Mouse (Mus musculus): ENCODE measurements around the gene Tmub1. TPM values are rescaled to one million over a fixed set of nuclear protein-coding genes. Genes with fewer than 3 reads are reported as not detected.
"Not testable (repeated sequence)": the region's sequence is repeated elsewhere in the genome, so short reads cannot be mapped to it uniquely, and the experiment has no call there.

The Tmub1 gene
- polyA plus RNA-seq, 1 experiment = 49.0 TPM

- Histone ChIP-seq H3K4me3 (ENCODE audit: insufficient read depth, low read length) (no peak overlapping the region), H3K4me1 (ENCODE audit: control insufficient read depth, insufficient read depth, low read length) (no peaks in the 10 kb centered on the region), H3K27ac (ENCODE audit: insufficient read depth, low read length) (no peak overlapping the region)
- TF ChIP-seq CTCF (IDR thresholded peaks at IDR 0.05; ENCODE audit: extremely low read depth, insufficient read depth, low read length) (no peak), POLR2A (IDR thresholded peaks at IDR 0.05; ENCODE audit: extremely low read depth, insufficient read depth, low read length) (no peak)
Measured at GRCm38 (mm10) chr5:24401969-24402368, 45.7 kb downstream of the Tmub1 start.

GRCm38 (mm10) chr5:24400911-24401605, 46.6 kb downstream of the Tmub1 start:
- H3K27ac ChIP-seq (ENCODE audit: insufficient read depth, low read length) = no peak overlapping the region
- TF ChIP-seq CTCF (IDR thresholded peaks at IDR 0.05; ENCODE audit: extremely low read depth, insufficient read depth, low read length) (no peak), POLR2A (IDR thresholded peaks at IDR 0.05; ENCODE audit: extremely low read depth, insufficient read depth, low read length) (no peak)
- H3K4me1 ChIP-seq (ENCODE audit: control insufficient read depth, insufficient read depth, low read length) = no peaks in the 10 kb centered on the region
- H3K4me3 ChIP-seq (ENCODE audit: insufficient read depth, low read length) = no peak overlapping the region

- H3K4me3 ChIP-seq (ENCODE audit: insufficient read depth, low read length) = no peak overlapping the region
- TF ChIP-seq CTCF (IDR thresholded peaks at IDR 0.05; ENCODE audit: extremely low read depth, insufficient read depth, low read length) = no peak
- TF ChIP-seq POLR2A (IDR thresholded peaks at IDR 0.05; ENCODE audit: extremely low read depth, insufficient read depth, low read length) = no peak
- no peaks in the 10 kb centered on the region for H3K4me1 ChIP-seq (ENCODE audit: control insufficient read depth, insufficient read depth, low read length)
- H3K27ac ChIP-seq (ENCODE audit: insufficient read depth, low read length) = no peak overlapping the region
Measured at GRCm38 (mm10) chr5:24400362-24400761, 47.3 kb downstream of the Tmub1 start.

GRCm38 (mm10) chr5:24399686-24400085, 48.0 kb downstream of the Tmub1 start:
- no peaks in the 10 kb centered on the region for H3K4me1 ChIP-seq (ENCODE audit: control insufficient read depth, insufficient read depth, low read length)
- TF ChIP-seq POLR2A (IDR thresholded peaks at IDR 0.05; ENCODE audit: extremely low read depth, insufficient read depth, low read length) (no peak), CTCF (IDR thresholded peaks at IDR 0.05; ENCODE audit: extremely low read depth, insufficient read depth, low read length) (no peak)
- no peak overlapping the region for H3K4me3 ChIP-seq (ENCODE audit: insufficient read depth, low read length)
- no peak overlapping the region for H3K27ac ChIP-seq (ENCODE audit: insufficient read depth, low read length)

GRCm38 (mm10) chr5:24396254-24396653, 51.4 kb downstream of the Tmub1 start:
- not testable (repeated sequence) for H3K4me1 ChIP-seq (ENCODE audit: control insufficient read depth, insufficient read depth, low read length); H3K4me3 ChIP-seq (ENCODE audit: insufficient read depth, low read length)

More at GRCm38 (mm10) chr5:24396254-24396653, 51.4 kb downstream of the Tmub1 start:
- not testable (repeated sequence) for H3K27ac ChIP-seq (ENCODE audit: insufficient read depth, low read length)

Other genes with a start within 250 kb of the Tmub1 start
- gene Kcnh2, start 96.2 kb downstream of the Tmub1 start, polyA plus RNA-seq (2012; rRNA removed) = 27.3 and 29.4 TPM in 2 replicates
- gene Nos3, start 83.0 kb downstream of the Tmub1 start, polyA plus RNA-seq (2012; rRNA removed) = 9.6 and 10.4 TPM in 2 replicates
- gene Atg9b, start 55.7 kb downstream of the Tmub1 start, polyA plus RNA-seq (2012; rRNA removed) = 4.0 and 4.1 TPM in 2 replicates
- 54.8 and 57.3 TPM in 2 replicates for gene Abcb8, start 54.2 kb downstream of the Tmub1 start, polyA plus RNA-seq (2012; rRNA removed)
- gene Asic3, start 34.5 kb downstream of the Tmub1 start, polyA plus RNA-seq (2012; rRNA removed) = 0.44 and 0.70 TPM in 2 replicates
- 232 TPM in 2 replicates for gene Cdk5, start 24.3 kb downstream of the Tmub1 start, polyA plus RNA-seq (2012; rRNA removed)
- 36.5 and 39.9 TPM in 2 replicates for gene Slc4a2, start 24.0 kb downstream of the Tmub1 start, polyA plus RNA-seq (2012; rRNA removed)
- 237 and 255 TPM in 2 replicates for gene Fastk, start 2.6 kb downstream of the Tmub1 start, polyA plus RNA-seq (2012; rRNA removed)
- 438 and 458 TPM in 2 replicates for gene Agap3, start 4.3 kb upstream of the Tmub1 start, polyA plus RNA-seq (2012; rRNA removed)
- 0.04 and 0.06 TPM in 2 replicates for gene Gbx1, start 79.3 kb upstream of the Tmub1 start, polyA plus RNA-seq (2012; rRNA removed)
- 0.40 and 0.42 TPM in 2 replicates for gene Asb10, start 93.1 kb upstream of the Tmub1 start, polyA plus RNA-seq (2012; rRNA removed)
- 0.04 and 0.11 TPM in 2 replicates for gene 4931409K22Rik, start 109.0 kb upstream of the Tmub1 start, polyA plus RNA-seq (2012; rRNA removed)
- gene Abcf2, start 129.6 kb upstream of the Tmub1 start, polyA plus RNA-seq (2012; rRNA removed) = 83.6 and 87.1 TPM in 2 replicates
- gene Chpf2, start 138.9 kb upstream of the Tmub1 start, polyA plus RNA-seq (2012; rRNA removed) = 55.1 and 62.2 TPM in 2 replicates
- gene Smarcd3, start 176.6 kb upstream of the Tmub1 start, polyA plus RNA-seq (2012; rRNA removed) = 97.8 and 97.9 TPM in 2 replicates
- 76.6 and 81.2 TPM in 2 replicates for gene Nub1, start 237.7 kb upstream of the Tmub1 start, polyA plus RNA-seq (2012; rRNA removed)

All from cortical plate, adult 2 months (tissue).